Mouse (Mus musculus): ENCODE data around the gene Neurod2. TPM values are rescaled to one million over a fixed set of nuclear protein-coding genes. Genes with fewer than 3 reads are reported as not detected.

The Neurod2 gene
- polyA plus RNA-seq, 1 experiment from 2014 or later: not detected

GRCm38 (mm10) chr11:98370588-98370987, 41.1 kb upstream of the Neurod2 start:
- no peak for TF ChIP-seq CTCF (IDR thresholded peaks at IDR 0.05; ENCODE audit: low read depth)
- 71% methylated on average over 2 of the region's 2 CpGs for WGBS
- H3K4me2 ChIP-seq: no peak overlapping the region
- no peaks in the 10 kb centered on the region for H3K4me1 ChIP-seq (ENCODE audit: insufficient read depth)
- ATAC-seq (ENCODE audit: insufficient read depth): no peak
- H3K9ac ChIP-seq: no peak overlapping the region
- H3K4me3 ChIP-seq (ENCODE audit: low read depth, low read length): no peak overlapping the region
- no peaks in the 10 kb centered on the region for H3K27me3 ChIP-seq (ENCODE audit: insufficient read depth, low read length)
- no peak overlapping the region for H3K27ac ChIP-seq (ENCODE audit: low read depth)
- no peak for DNase-seq
- H3K9me3 ChIP-seq (ENCODE audit: low read depth, low read length): no peaks in the 10 kb centered on the region
- H3K36me3 ChIP-seq (ENCODE audit: insufficient read depth): peaks cover 16% of the 10 kb centered on the region

GRCm38 (mm10) chr11:98369337-98369736, 39.9 kb upstream of the Neurod2 start:
- no peak overlapping the region for H3K27ac ChIP-seq (ENCODE audit: low read depth)
- WGBS: 66% methylated on average over 6 of the region's 6 CpGs
- no peaks in the 10 kb centered on the region for H3K9me3 ChIP-seq (ENCODE audit: low read depth, low read length)
- ATAC-seq (ENCODE audit: insufficient read depth) (no peak), DNase-seq (no peak)
- no peak for TF ChIP-seq CTCF (IDR thresholded peaks at IDR 0.05; ENCODE audit: low read depth)
- no peaks in the 10 kb centered on the region for H3K27me3 ChIP-seq (ENCODE audit: insufficient read depth, low read length)
- no peak overlapping the region for H3K4me3 ChIP-seq (ENCODE audit: low read depth, low read length)
- H3K9ac ChIP-seq: no peak overlapping the region
- peaks cover 5% of the 10 kb centered on the region; the same call in 1 of the 2 replicates for H3K36me3 ChIP-seq (ENCODE audit: insufficient read depth)
- no peaks in the 10 kb centered on the region for H3K4me1 ChIP-seq (ENCODE audit: insufficient read depth)
- no peak overlapping the region for H3K4me2 ChIP-seq

GRCm38 (mm10) chr11:98367863-98368186, 38.4 kb upstream of the Neurod2 start:
- ATAC-seq (ENCODE audit: insufficient read depth) (no peak), DNase-seq (no peak)
- 73% methylated on average over 7 of the region's 7 CpGs for WGBS
- no peak overlapping the region for H3K4me3 ChIP-seq (ENCODE audit: low read depth, low read length)
- no peak overlapping the region for H3K9ac ChIP-seq
- no peak for TF ChIP-seq CTCF (IDR thresholded peaks at IDR 0.05; ENCODE audit: low read depth)
- peaks cover under 1% of the 10 kb centered on the region; the same call in 1 of the 2 replicates for H3K36me3 ChIP-seq (ENCODE audit: insufficient read depth)
- no peak overlapping the region for H3K27ac ChIP-seq (ENCODE audit: low read depth)
- no peaks in the 10 kb centered on the region for H3K9me3 ChIP-seq (ENCODE audit: low read depth, low read length)
- no peaks in the 10 kb centered on the region for H3K27me3 ChIP-seq (ENCODE audit: insufficient read depth, low read length)
- no peaks in the 10 kb centered on the region for H3K4me1 ChIP-seq (ENCODE audit: insufficient read depth)
- H3K4me2 ChIP-seq: no peak overlapping the region

GRCm38 (mm10) chr11:98367171-98367862, 37.9 kb upstream of the Neurod2 start:
- Histone ChIP-seq H3K4me3 (ENCODE audit: low read depth, low read length) (no peak overlapping the region), H3K27ac (ENCODE audit: low read depth) (no peak overlapping the region), H3K9me3 (ENCODE audit: low read depth, low read length) (no peaks in the 10 kb centered on the region), H3K9ac (no peak overlapping the region), H3K4me2 (no peak overlapping the region), H3K36me3 (ENCODE audit: insufficient read depth) (no peaks in the 10 kb centered on the region; the same call in 1 of the 2 replicates), H3K27me3 (ENCODE audit: insufficient read depth, low read length) (no peaks in the 10 kb centered on the region), H3K4me1 (ENCODE audit: insufficient read depth) (no peaks in the 10 kb centered on the region)
- 76% methylated on average over 10 of the region's 10 CpGs for WGBS
- ATAC-seq (ENCODE audit: insufficient read depth) (no peak), DNase-seq (no peak)
- TF ChIP-seq CTCF (IDR thresholded peaks at IDR 0.05; ENCODE audit: low read depth): no peak

- DNase-seq: no peak
- H3K36me3 ChIP-seq (ENCODE audit: insufficient read depth): no peaks in the 10 kb centered on the region; the same call in 1 of the 2 replicates
- H3K27ac ChIP-seq (ENCODE audit: low read depth): no peak overlapping the region
- WGBS: 61% methylated on average over 10 of the region's 10 CpGs
- no peak for TF ChIP-seq CTCF (IDR thresholded peaks at IDR 0.05; ENCODE audit: low read depth)
- no peaks in the 10 kb centered on the region for H3K4me1 ChIP-seq (ENCODE audit: insufficient read depth)
- no peak overlapping the region for H3K9ac ChIP-seq
- H3K4me3 ChIP-seq (ENCODE audit: low read depth, low read length): no peak overlapping the region
- no peaks in the 10 kb centered on the region for H3K27me3 ChIP-seq (ENCODE audit: insufficient read depth, low read length)
- H3K4me2 ChIP-seq: no peak overlapping the region
- no peak for ATAC-seq (ENCODE audit: insufficient read depth)
- no peaks in the 10 kb centered on the region for H3K9me3 ChIP-seq (ENCODE audit: low read depth, low read length)
These were observed 36.8 kb upstream of the Neurod2 start for GRCm38 (mm10) chr11:98366290-98366689.

GRCm38 (mm10) chr11:98364410-98364809, 35.0 kb upstream of the Neurod2 start:
- 80% methylated on average over 5 of the region's 5 CpGs for WGBS
- H3K4me2 ChIP-seq: 0 out of 2 replicates have a peak overlapping the region, but pooled peaks have one; percentile 22
- ATAC-seq (ENCODE audit: insufficient read depth) (no peak), DNase-seq (no peak)
- peak overlapping the region; percentile 33; the same call in 1 of the 2 replicates for H3K27ac ChIP-seq (ENCODE audit: low read depth)
- H3K36me3 ChIP-seq (ENCODE audit: insufficient read depth): no peaks in the 10 kb centered on the region; the same call in 1 of the 2 replicates
- H3K4me1 ChIP-seq (ENCODE audit: insufficient read depth): 0 out of 2 replicates have a peak, but pooled peaks cover 2% of the 10 kb centered on the region
- H3K4me3 ChIP-seq (ENCODE audit: low read depth, low read length): no peak overlapping the region
- no peak overlapping the region for H3K9ac ChIP-seq
- no peaks in the 10 kb centered on the region for H3K27me3 ChIP-seq (ENCODE audit: insufficient read depth, low read length)
- H3K9me3 ChIP-seq (ENCODE audit: low read depth, low read length): no peaks in the 10 kb centered on the region
- TF ChIP-seq CTCF (IDR thresholded peaks at IDR 0.05; ENCODE audit: low read depth): no peak

GRCm38 (mm10) chr11:98363817-98364216, 34.4 kb upstream of the Neurod2 start:
- no peak overlapping the region for H3K27ac ChIP-seq (ENCODE audit: low read depth)
- H3K36me3 ChIP-seq (ENCODE audit: insufficient read depth): no peaks in the 10 kb centered on the region; the same call in 1 of the 2 replicates
- WGBS: 57% methylated on average over 5 of the region's 5 CpGs
- TF ChIP-seq CTCF (IDR thresholded peaks at IDR 0.05; ENCODE audit: low read depth): no peak
- H3K27me3 ChIP-seq (ENCODE audit: insufficient read depth, low read length): no peaks in the 10 kb centered on the region
- no peak overlapping the region for H3K4me3 ChIP-seq (ENCODE audit: low read depth, low read length)
- H3K4me2 ChIP-seq: 0 out of 2 replicates have a peak overlapping the region, but pooled peaks have one; percentile 22
- ATAC-seq (ENCODE audit: insufficient read depth) (no peak), DNase-seq (no peak)
- H3K9me3 ChIP-seq (ENCODE audit: low read depth, low read length): no peaks in the 10 kb centered on the region
- H3K4me1 ChIP-seq (ENCODE audit: insufficient read depth): 0 out of 2 replicates have a peak, but pooled peaks cover 7% of the 10 kb centered on the region
- H3K9ac ChIP-seq: no peak overlapping the region
